Mouse (Mus musculus): ENCODE data around the gene Ccl26.

The Ccl26 gene

DNA sequence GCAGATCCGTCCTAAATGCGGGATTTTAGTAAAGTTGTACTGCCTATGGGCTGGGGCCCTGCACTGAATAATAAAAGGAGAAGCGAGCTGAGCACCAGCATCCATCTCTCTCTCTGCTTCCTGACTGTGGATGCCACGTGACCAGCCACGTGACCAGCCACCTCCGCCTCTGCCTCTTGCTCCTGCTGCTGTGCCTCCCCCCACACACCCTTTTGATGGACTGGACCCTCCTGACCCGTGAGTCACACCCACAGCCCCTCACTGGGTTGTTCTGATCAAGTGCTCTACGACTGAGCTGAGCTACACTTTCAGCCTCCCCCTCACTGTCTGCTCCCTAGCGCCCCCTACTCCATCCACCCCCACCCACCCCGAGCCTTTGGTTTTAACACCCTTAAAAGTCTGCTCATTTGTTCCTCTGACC lies 25.6 kb downstream of the Ccl26 start:
- no peak for DNase-seq

- DNase-seq: peak; percentile 51 to 73
Measured at GRCm38 (mm10) chr5:135537326-135537725, 26.0 kb downstream of the Ccl26 start.

DNA sequence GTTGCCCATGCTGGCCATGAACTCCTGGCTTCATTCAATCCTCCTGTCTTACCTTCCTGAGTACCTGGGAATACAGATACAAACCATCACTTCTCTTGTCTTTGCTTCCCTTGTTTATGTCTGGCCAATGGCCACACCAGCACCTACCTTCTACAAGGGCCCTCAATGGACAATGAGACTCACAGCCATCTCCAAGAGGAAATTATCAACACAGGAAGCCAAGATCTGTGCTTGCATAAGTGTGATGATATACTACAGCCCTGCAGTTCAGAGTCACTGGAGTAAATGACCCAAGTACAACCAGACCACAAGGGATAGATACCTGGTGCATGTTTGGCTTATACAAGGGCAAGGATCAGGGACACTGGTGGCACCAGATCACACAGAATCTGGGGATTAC lies 27.5 kb downstream of the Ccl26 start:
- DNase-seq: no peak

GRCm38 (mm10) chr5:135533431-135533830 lies 29.9 kb downstream of the Ccl26 start:
- DNase-seq: peak; percentile 79 to 90

DNA sequence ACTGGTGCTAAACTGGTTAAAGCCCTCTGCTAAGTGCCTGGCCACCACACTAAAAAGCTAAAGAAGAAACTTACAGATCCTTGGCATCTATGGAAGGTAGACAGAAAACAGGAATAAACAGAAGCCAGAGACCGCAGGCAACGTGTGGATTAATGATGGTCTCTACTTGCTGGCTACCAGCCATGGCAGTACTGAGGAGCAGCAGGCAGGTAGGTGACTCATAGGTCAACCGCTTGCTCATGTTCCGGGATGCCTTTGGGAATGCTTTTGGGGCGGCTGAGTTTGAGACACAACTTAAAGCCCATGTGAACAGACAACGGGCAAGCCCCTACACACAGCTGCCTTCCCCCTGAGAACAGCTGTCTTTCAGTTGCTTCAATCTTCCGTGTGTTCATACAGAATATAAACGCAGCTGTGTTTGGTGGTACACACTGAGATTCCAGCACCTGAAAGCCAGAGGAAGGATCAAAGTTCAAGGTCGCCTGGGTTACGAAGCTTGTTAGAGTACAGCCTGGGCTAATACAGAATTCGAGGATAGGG lies 32.0 kb downstream of the Ccl26 start:
- no peak for DNase-seq

DNA sequence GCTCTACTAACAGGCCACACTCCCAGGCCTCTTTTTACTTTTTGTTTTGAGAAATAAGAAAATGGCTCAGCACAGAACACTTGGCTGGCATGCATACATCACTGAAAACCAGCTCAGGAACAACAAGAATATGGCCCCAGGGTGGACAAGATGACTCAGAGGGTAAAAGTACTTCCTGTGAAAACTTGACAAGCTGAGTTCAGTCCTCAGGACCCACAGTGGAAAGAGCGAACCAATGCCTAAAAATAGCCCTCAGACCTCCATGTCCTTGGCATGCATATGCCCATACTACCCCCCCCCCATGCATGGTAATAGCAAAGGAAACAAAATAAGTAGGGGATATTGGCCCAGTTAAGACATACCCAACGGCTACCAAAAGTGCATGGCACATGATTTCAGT lies 33.4 kb downstream of the Ccl26 start:
- DNase-seq: no peak

GRCm38 (mm10) chr5:135529310-135529709 lies 34.1 kb downstream of the Ccl26 start:
- no peak for DNase-seq

- no peak for DNase-seq
Measured at GRCm38 (mm10) chr5:135527986-135528385, 35.4 kb downstream of the Ccl26 start.

DNA sequence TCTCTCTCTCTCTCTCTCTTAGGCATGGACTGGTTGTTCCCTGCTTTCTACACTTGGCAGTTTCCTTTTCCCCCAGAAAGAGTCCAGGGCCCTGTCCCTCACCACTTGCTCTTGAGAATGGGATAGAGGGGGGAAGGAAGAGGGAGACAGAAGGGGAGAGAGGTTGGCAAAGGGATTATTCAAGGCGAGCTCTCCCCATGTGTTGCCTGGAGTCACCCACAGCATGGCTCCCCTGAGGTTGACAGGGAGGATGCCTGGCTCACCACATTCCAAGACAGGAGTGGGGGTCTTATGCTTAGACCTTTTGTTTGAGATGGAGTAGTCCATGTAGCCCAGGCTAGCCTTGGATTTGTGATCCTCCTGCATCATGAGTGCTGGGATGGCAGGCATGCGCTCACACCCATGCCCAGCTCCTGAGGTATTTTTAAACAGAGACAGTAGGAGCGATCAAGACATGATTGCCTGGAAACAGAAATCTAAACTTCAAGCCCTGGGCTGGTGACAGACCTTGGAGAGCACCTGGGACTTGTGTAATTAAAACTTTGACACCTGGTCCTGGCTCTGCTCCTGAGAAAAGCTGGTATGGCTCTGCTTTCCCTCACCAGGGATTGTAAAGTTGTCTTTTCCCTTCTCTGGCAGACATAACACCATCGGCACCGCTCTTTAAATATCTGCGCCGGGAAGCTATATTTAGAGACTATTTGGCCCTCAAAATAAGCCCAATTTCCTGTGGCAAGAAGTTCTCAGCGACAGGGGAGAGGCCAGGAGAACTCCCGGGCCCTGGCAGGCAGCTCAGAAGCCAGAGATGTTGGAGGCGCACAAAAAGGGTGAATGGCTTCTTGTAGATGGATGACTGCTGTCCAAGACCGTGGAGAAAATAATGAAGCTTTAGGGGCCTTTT lies 38.5 kb downstream of the Ccl26 start:
- peak; percentile 26 to 63 for DNase-seq

- no peak for DNase-seq
Measured at GRCm38 (mm10) chr5:135524087-135524486, 39.3 kb downstream of the Ccl26 start.

- peak in 1 of 2 experiments; percentile 32 for DNase-seq
Measured at GRCm38 (mm10) chr5:135522111-135522722, 41.2 kb downstream of the Ccl26 start.

- DNase-seq: no peak
Measured at GRCm38 (mm10) chr5:135517348-135517883, 46.0 kb downstream of the Ccl26 start.

DNA sequence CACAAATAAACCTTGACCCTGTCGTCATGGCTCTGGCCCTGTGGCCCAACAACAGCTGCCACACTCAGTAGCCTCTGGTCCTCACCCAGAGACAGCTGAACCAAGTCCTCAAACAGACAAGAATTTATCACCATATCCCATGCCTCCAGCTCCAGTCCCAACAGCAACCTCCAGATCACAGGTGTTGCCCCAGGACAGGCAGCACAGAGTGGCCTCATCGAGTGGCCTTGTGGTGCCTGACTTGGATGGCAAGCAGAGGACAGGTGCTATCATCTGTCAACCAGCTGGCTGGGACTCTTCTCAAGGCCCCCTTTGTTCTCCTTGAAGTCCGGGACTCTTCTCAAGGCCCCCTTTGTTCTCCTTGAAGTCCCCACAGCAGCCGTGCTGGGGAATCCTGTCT lies 50.2 kb downstream of the Ccl26 start:
- no peak for DNase-seq

GRCm38 (mm10) chr5:135511105-135511504 lies 52.3 kb downstream of the Ccl26 start:
- no peak for DNase-seq

Data from lung, postnatal 4 days (tissue).